Mouse (Mus musculus) brain, embryonic 14.5 days (tissue): ENCODE results near the gene Ptbp3.
"Not testable (repeated sequence)": the region's sequence is repeated elsewhere in the genome, so short reads cannot be mapped to it uniquely, and the experiment has no call there.

ENCODE experiments used
- CTCF ChIP-seq: fragments of 200-500 bp; IDR thresholded peaks from 2 replicates; pipeline ENCODE4 v1.5.1; 2012; ENCODE audit warnings: inconsistent platforms, mild to moderate bottlenecking, moderate library complexity, borderline replicate concordance; ENCODE audit not compliant: insufficient read depth, insufficient read length; ENCODE audit errors: extremely low read depth
- POLR2A ChIP-seq: fragments of 200-500 bp; IDR thresholded peaks from 2 replicates; pipeline ENCODE4 v1.6.1; 2012; ENCODE audit warnings: mild to moderate bottlenecking, inconsistent platforms, borderline replicate concordance; ENCODE audit not compliant: poor library complexity, insufficient read depth, insufficient read length, severe bottlenecking; ENCODE audit errors: extremely low read depth

- TF ChIP-seq CTCF, POLR2A: not testable (repeated sequence)
These were observed 21.4 kb upstream of the Ptbp3 start for GRCm38 (mm10) chr4:59570519-59570918.
